Mouse (Mus musculus) adrenal gland, postnatal 36 days (tissue): ENCODE data around the gene Lrrc17. TPM values are rescaled to one million over a fixed set of nuclear protein-coding genes. Genes with fewer than 3 reads are reported as not detected.
"Not testable (repeated sequence)": the region's sequence is repeated elsewhere in the genome, so short reads cannot be mapped to it uniquely, and the experiment has no call there.

Experiments used
- DNase-seq, 2 experiments: peaks; one replicate each; pipeline ENCODE4 v3.0.0; 2021; ENCODE audit warnings: mixed read lengths in 1 of 2
- total RNA-seq, 2 experiments: library from RNA; stranded (reverse); gene quantifications; 2 replicates each; pipeline ENCODE4 v1.2.3; 2021

Lrrc17 gene
- total RNA-seq, 2 experiments from 2014 or later: 2.8 TPM

GRCm38 (mm10) chr5:21532921-21533320 lies 10.4 kb upstream of the Lrrc17 start:
- DNase-seq: peak; percentile 11 to 61

GRCm38 (mm10) chr5:21542226-21542625 lies 1.1 kb upstream of the Lrrc17 start:
- no peak for DNase-seq

GRCm38 (mm10) chr5:21544821-21545220 lies 1.5 kb downstream of the Lrrc17 start:
- no peak for DNase-seq

GRCm38 (mm10) chr5:21545227-21545626 lies 1.9 kb downstream of the Lrrc17 start:
- no peak for DNase-seq

GRCm38 (mm10) chr5:21545786-21546185 lies 2.4 kb downstream of the Lrrc17 start:
- DNase-seq: peak; percentile 35 to 54

GRCm38 (mm10) chr5:21547005-21547404 lies 3.6 kb downstream of the Lrrc17 start:
- DNase-seq: no peak

- no peak for DNase-seq
Observed at GRCm38 (mm10) chr5:21553685-21554084, 10.3 kb downstream of the Lrrc17 start.

GRCm38 (mm10) chr5:21554732-21555131 lies 11.4 kb downstream of the Lrrc17 start:
- DNase-seq: no peak

- no peak for DNase-seq
Observed at GRCm38 (mm10) chr5:21556502-21556901, 13.1 kb downstream of the Lrrc17 start.

- peak in 1 of 2 experiments; percentile 20 for DNase-seq
Observed at GRCm38 (mm10) chr5:21563936-21564335, 20.6 kb downstream of the Lrrc17 start.

GRCm38 (mm10) chr5:21565392-21566065 lies 22.2 kb downstream of the Lrrc17 start:
- DNase-seq: no peak

GRCm38 (mm10) chr5:21567784-21568183 lies 24.4 kb downstream of the Lrrc17 start:
- DNase-seq: no peak

GRCm38 (mm10) chr5:21572764-21573416 lies 29.5 kb downstream of the Lrrc17 start:
- DNase-seq: no peak

- DNase-seq: no peak
Observed at GRCm38 (mm10) chr5:21574386-21575209, 31.2 kb downstream of the Lrrc17 start.

- DNase-seq: no peak
Observed at GRCm38 (mm10) chr5:21575210-21575550, 31.8 kb downstream of the Lrrc17 start.

GRCm38 (mm10) chr5:21578136-21578535 lies 34.8 kb downstream of the Lrrc17 start:
- no peak for DNase-seq

- DNase-seq: peak; percentile 57 to 74
Observed at GRCm38 (mm10) chr5:21586763-21587162, 43.4 kb downstream of the Lrrc17 start.

- DNase-seq: no peak
Observed at GRCm38 (mm10) chr5:21587683-21588082, 44.3 kb downstream of the Lrrc17 start.

- no peak for DNase-seq
Observed at GRCm38 (mm10) chr5:21588220-21588619, 44.9 kb downstream of the Lrrc17 start.

- DNase-seq: no peak
Observed at GRCm38 (mm10) chr5:21592106-21592505, 48.7 kb downstream of the Lrrc17 start.

- no peak for DNase-seq
Observed at GRCm38 (mm10) chr5:21593201-21593709, 49.9 kb downstream of the Lrrc17 start.

GRCm38 (mm10) chr5:21599536-21599935 lies 56.2 kb downstream of the Lrrc17 start:
- not testable (repeated sequence) for DNase-seq

GRCm38 (mm10) chr5:21599961-21600360 lies 56.6 kb downstream of the Lrrc17 start:
- no peak for DNase-seq
